Mouse (Mus musculus): ENCODE measurements around the gene Med26. TPM values are rescaled to one million over a fixed set of nuclear protein-coding genes. Genes with fewer than 3 reads are reported as not detected.

Med26 gene
- polyA plus RNA-seq (2012), result 3.0 and 3.1 TPM in 2 replicates

DNA sequence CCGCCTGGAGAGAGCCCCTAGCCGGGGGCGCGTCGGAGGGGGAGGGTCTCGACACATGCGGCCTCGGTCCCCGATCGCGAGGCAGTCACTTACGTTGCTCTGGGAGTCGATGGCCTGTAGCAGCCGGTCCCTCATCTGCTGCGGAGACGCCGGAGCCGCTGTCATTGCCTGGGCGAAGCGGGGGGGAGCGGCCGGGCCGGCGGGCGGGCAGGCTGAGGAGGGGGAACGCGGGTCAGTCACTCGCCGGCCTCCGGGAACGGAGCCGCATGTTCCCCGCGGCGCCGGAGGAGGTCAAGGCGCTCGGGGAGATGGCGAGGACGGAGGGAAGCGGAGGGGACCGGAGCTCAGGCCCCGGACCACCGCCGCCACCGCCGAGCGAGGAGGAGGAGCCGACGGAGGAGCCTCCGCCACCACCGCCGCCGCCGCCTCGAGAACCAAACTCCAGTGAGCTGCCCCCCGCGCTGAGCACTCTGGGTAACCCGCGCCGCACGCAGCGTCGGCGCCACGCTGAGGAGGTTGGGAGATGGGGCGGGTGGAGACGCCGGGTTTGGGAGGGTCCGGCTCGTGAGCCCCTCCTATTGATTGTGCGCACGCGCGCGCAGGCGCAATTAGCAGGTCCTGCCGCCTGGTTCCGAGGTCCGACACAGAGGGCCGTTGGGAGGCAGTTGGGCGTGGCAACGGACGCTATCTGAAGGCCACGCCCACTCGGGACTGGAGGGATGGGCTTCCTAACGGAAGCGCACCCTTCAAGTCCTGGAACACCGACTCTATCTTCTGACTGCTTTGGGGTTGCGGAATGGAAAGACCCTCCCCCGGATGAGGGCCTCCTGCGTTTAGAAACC, at the start of gene Med26:
Gene Med26, minus strand, starts transcription at position 469 of the 842 bp plus-strand sequence.
- Histone ChIP-seq H3K4me1 (ENCODE audit: control insufficient read depth) (peaks cover 49% of the 10 kb centered on the region), H3K36me3 (ENCODE audit: control insufficient read depth) (peaks cover 33% of the 10 kb centered on the region), H3K9me3 (ENCODE audit: control insufficient read depth, low read length) (no peaks in the 10 kb centered on the region), H3K4me3 (replicated peaks) (peak within 1 kb of the TSS; percentile 98), H3K27me3 (ENCODE audit: control insufficient read depth) (no peaks in the 10 kb centered on the region)
- no peak for TF ChIP-seq TAL1 (IDR thresholded peaks at IDR 0.05; ENCODE audit: low read length)
- TF ChIP-seq GATA1 (IDR thresholded peaks at IDR 0.05; ENCODE audit: low read length), result no peak

DNA sequence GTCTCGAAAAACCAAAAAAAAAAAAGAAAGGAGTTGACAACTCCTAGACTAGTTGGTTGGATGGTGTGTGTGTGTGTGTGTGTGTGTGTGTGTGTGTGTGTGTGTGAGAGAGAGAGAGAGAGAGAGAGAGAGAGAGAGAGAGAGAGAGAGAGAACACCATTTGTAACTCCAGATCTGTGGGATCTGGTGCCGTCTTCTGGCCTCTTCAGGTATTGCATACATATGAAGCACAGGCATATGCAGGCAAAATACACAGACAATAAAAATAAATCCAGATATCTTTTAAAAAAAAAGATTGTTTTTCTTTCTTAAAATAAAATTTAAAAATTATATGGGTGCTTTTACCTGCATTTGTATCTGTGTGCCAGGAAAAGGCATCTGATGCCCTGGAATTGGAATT, 42.1 kb upstream of the Med26 start:
- Histone ChIP-seq H3K27me3 (ENCODE audit: control insufficient read depth) (no peaks in the 10 kb centered on the region), H3K4me1 (ENCODE audit: control insufficient read depth) (no peaks in the 10 kb centered on the region), H3K9me3 (ENCODE audit: control insufficient read depth, low read length) (no peaks in the 10 kb centered on the region), H3K36me3 (ENCODE audit: control insufficient read depth) (no peaks in the 10 kb centered on the region), H3K4me3 (replicated peaks) (no peak overlapping the region)
- no peak for TF ChIP-seq GATA1 (IDR thresholded peaks at IDR 0.05; ENCODE audit: low read length)
- TF ChIP-seq TAL1 (IDR thresholded peaks at IDR 0.05; ENCODE audit: low read length), result no peak

DNA sequence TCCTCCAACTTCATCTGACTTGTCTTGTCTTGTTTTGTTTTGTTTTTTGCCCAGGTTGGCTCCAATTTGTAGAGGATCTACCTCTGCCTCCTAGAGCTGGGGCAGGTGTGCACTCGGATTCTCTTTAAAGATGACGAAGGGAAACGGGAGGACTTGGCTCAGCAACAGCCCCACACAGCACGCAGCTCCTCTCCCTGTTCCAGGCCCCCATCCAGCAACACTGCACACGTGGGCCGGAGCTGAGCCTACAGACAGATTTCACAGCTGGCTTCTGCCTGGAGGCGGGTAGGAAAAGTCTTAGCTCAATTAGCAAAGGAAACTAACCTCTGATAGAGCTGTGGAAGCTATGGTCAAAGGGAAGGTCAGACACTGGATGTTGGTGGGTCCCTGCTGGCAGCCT, 41.2 kb upstream of the Med26 start:
- no peaks in the 10 kb centered on the region for H3K4me1 ChIP-seq (ENCODE audit: control insufficient read depth)
- H3K27me3 ChIP-seq (ENCODE audit: control insufficient read depth), result no peaks in the 10 kb centered on the region
- TF ChIP-seq TAL1 (IDR thresholded peaks at IDR 0.05; ENCODE audit: low read length) (no peak), GATA1 (IDR thresholded peaks at IDR 0.05; ENCODE audit: low read length) (no peak)
- no peaks in the 10 kb centered on the region for H3K9me3 ChIP-seq (ENCODE audit: control insufficient read depth, low read length)
- H3K4me3 ChIP-seq (replicated peaks), result no peak overlapping the region
- H3K36me3 ChIP-seq (ENCODE audit: control insufficient read depth), result no peaks in the 10 kb centered on the region

DNA sequence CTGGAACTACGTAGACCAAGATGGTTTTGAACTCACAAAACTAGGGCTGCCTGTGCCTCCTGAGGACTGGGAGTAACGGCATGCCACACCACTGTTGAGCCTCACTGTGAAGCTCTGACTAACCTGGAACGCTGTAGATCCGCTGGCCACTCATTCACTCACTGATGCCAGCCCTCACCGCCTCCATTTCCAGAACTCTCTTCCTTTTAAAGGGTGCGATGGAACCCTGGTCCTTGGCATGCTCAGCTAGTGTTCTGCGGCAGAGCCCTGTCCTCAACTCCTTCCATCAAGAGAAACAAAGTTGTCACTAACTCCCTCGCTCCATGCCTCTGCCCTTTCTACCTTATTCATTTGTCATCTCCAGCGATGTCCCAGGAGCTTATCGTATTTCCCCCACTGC, 40.8 kb upstream of the Med26 start:
- no peak for TF ChIP-seq GATA1 (IDR thresholded peaks at IDR 0.05; ENCODE audit: low read length)
- no peak for TF ChIP-seq TAL1 (IDR thresholded peaks at IDR 0.05; ENCODE audit: low read length)
- no peaks in the 10 kb centered on the region for H3K27me3 ChIP-seq (ENCODE audit: control insufficient read depth)
- H3K9me3 ChIP-seq (ENCODE audit: control insufficient read depth, low read length), result no peaks in the 10 kb centered on the region
- peaks cover 1% of the 10 kb centered on the region; the same call in 1 of the 2 replicates for H3K4me1 ChIP-seq (ENCODE audit: control insufficient read depth)
- no peaks in the 10 kb centered on the region for H3K36me3 ChIP-seq (ENCODE audit: control insufficient read depth)
- no peak overlapping the region for H3K4me3 ChIP-seq (replicated peaks)

DNA sequence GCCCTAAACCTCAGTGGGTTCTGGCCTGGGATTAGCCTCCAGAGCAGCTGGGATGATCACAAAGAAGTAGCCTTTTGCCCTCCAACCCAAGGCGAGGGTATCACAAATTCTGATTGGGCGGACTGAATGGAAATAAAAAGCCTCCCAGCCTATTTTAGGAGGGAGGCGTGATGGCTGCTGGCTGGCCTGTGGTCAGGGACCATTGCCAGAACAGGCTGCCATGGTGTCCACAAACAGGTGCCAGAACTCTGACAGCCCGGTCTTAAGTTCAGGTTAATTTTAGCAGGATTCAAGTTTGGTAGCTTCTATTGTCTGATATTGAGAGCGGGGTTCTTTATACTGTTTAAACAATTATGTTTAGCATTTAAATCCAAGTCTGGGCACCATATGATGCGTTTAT, 39.7 kb upstream of the Med26 start:
- Histone ChIP-seq H3K36me3 (ENCODE audit: control insufficient read depth) (no peaks in the 10 kb centered on the region), H3K27me3 (ENCODE audit: control insufficient read depth) (no peaks in the 10 kb centered on the region), H3K4me3 (replicated peaks) (no peak overlapping the region), H3K4me1 (ENCODE audit: control insufficient read depth) (peaks cover 4% of the 10 kb centered on the region), H3K9me3 (ENCODE audit: control insufficient read depth, low read length) (no peaks in the 10 kb centered on the region)
- TF ChIP-seq GATA1 (IDR thresholded peaks at IDR 0.05; ENCODE audit: low read length) (no peak), TAL1 (IDR thresholded peaks at IDR 0.05; ENCODE audit: low read length) (no peak)

DNA sequence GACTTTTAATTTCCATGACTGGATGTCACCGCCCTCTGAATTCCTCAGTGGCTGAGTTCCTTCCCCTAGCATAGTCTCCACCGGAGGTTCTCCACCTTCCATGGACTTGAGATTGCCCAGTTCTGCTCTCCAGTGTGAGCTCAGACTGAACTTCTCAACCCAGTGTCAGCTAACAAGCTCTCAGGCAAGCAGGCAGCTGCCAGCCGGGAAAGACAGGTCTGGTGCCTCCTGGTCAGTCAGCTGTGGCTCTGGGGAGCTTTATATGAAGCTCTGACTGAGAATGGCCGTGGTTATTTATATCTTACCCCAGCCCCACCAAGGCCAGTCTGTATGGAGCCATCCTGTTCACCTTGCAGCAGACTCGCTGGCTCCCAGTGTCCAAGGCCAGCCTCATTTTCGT, 36.3 kb upstream of the Med26 start:
- Histone ChIP-seq H3K36me3 (ENCODE audit: control insufficient read depth) (no peaks in the 10 kb centered on the region), H3K4me3 (replicated peaks) (no peak overlapping the region), H3K9me3 (ENCODE audit: control insufficient read depth, low read length) (no peaks in the 10 kb centered on the region), H3K4me1 (ENCODE audit: control insufficient read depth) (peaks cover 6% of the 10 kb centered on the region), H3K27me3 (ENCODE audit: control insufficient read depth) (no peaks in the 10 kb centered on the region)
- TF ChIP-seq GATA1 (IDR thresholded peaks at IDR 0.05; ENCODE audit: low read length) (no peak), TAL1 (IDR thresholded peaks at IDR 0.05; ENCODE audit: low read length) (no peak)

DNA sequence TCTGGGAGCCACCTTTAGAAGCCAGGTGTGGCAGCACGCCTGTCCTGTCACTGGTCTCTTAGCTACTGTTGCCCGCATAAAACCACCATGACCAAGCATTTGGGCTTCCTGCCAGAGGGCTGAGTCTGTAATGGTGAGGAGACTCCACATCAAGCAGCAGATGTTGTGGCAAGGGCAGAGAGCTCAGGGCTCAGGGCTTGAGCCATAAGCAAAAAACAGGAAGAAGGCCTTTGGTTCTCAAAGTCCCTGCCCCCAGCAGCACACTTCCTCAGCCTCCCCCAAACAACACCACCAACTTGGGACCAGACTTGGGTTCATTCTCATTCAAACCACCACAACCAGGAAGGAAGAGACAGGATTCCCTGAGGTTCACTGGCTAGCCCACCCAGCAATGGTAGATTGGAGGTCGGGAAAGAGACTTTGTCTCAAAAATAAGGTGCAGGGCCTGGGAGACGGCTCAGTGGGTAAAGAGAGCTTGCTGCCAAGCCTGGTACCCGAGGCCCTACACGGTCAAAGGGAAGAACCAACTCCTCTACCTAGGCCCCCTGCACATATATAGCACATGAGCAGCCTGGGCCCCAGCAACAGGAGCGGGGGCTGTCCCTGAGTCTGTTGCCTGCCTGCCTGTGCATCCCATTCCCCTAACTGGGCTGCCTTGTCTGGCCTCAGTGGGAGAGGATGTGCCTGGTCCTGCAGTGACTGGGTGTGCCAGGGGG, 35.1 kb upstream of the Med26 start:
- Histone ChIP-seq H3K9me3 (ENCODE audit: control insufficient read depth, low read length) (no peaks in the 10 kb centered on the region), H3K27me3 (ENCODE audit: control insufficient read depth) (no peaks in the 10 kb centered on the region), H3K4me3 (replicated peaks) (no peak overlapping the region), H3K4me1 (ENCODE audit: control insufficient read depth) (peaks cover 18% of the 10 kb centered on the region), H3K36me3 (ENCODE audit: control insufficient read depth) (no peaks in the 10 kb centered on the region)
- TF ChIP-seq TAL1 (IDR thresholded peaks at IDR 0.05; ENCODE audit: low read length) (no peak), GATA1 (IDR thresholded peaks at IDR 0.05; ENCODE audit: low read length) (no peak)

DNA sequence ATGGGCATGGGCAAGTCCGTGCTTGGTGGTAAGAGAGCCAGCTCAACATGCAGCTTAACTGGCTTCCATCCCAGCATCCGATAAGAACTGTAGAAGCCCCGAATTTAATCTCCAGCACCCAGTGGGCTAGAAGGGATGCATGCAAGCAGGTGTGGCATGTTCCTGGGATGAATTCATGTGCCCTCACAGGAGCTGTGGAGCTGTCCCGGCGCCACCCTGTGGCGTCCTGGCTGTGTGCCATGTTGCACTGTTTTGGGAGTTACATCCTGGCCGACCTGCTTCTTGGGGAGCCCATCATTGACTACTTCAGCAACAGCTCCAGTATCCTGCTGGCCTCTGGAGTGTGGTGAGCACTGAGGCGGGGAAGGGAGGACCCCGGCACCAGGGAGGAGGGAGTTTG, 31.3 kb upstream of the Med26 start:
- no peaks in the 10 kb centered on the region for H3K9me3 ChIP-seq (ENCODE audit: control insufficient read depth, low read length)
- no peaks in the 10 kb centered on the region for H3K36me3 ChIP-seq (ENCODE audit: control insufficient read depth)
- no peaks in the 10 kb centered on the region for H3K27me3 ChIP-seq (ENCODE audit: control insufficient read depth)
- peaks cover 19% of the 10 kb centered on the region for H3K4me1 ChIP-seq (ENCODE audit: control insufficient read depth)
- no peak overlapping the region for H3K4me3 ChIP-seq (replicated peaks)
- TF ChIP-seq GATA1 (IDR thresholded peaks at IDR 0.05; ENCODE audit: low read length) (no peak), TAL1 (IDR thresholded peaks at IDR 0.05; ENCODE audit: low read length) (no peak)

DNA sequence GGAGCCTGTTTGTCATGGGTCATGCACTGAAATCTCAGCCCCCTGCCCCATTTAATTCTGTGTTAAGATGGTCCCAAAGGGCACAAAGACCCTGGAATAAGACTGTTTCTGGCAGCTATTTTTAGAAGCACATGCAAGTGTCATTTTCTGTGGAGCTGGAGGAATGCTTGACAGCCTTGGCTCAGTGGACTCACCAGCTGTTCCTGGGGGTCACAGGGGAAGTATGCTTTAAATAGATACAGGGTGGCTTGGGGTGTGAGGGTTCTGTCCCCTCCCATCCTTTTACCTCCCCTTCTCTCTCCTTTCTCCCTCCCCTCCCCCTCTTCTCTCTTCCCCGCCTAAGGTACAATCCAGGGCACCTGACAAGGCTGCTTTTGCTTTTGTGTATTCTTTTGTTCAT, 29.9 kb upstream of the Med26 start:
- H3K27me3 ChIP-seq (ENCODE audit: control insufficient read depth), result peaks cover under 1% of the 10 kb centered on the region
- no peak overlapping the region for H3K4me3 ChIP-seq (replicated peaks)
- TF ChIP-seq TAL1 (IDR thresholded peaks at IDR 0.05; ENCODE audit: low read length) (no peak), GATA1 (IDR thresholded peaks at IDR 0.05; ENCODE audit: low read length) (no peak)
- H3K36me3 ChIP-seq (ENCODE audit: control insufficient read depth), result no peaks in the 10 kb centered on the region
- peaks cover 15% of the 10 kb centered on the region for H3K4me1 ChIP-seq (ENCODE audit: control insufficient read depth)
- no peaks in the 10 kb centered on the region for H3K9me3 ChIP-seq (ENCODE audit: control insufficient read depth, low read length)
